Mouse (Mus musculus): ENCODE data around the gene Plekha1. TPM values are rescaled to one million over a fixed set of nuclear protein-coding genes. Genes with fewer than 3 reads are reported as not detected.

Plekha1 gene
- polyA plus RNA-seq, 1 experiment: 110 TPM

- TF ChIP-seq POLR2A (IDR thresholded peaks at IDR 0.05; ENCODE audit: extremely low read depth, insufficient read depth, low read length) (no peak), CTCF (IDR thresholded peaks at IDR 0.05; ENCODE audit: extremely low read depth, insufficient read depth, low read length) (no peak)
- H3K27ac ChIP-seq (ENCODE audit: insufficient read depth, low read length): no peak overlapping the region
- H3K4me3 ChIP-seq (ENCODE audit: insufficient read depth, low read length): no peak overlapping the region
- H3K4me1 ChIP-seq (ENCODE audit: control insufficient read depth, insufficient read depth, low read length): peaks cover 1% of the 10 kb centered on the region; the same call in 1 of the 2 replicates
Observed at GRCm38 (mm10) chr7:130945730-130946129, 80.2 kb downstream of the Plekha1 start.

- peaks cover 1% of the 10 kb centered on the region; the same call in 1 of the 2 replicates for H3K4me1 ChIP-seq (ENCODE audit: control insufficient read depth, insufficient read depth, low read length)
- TF ChIP-seq CTCF (IDR thresholded peaks at IDR 0.05; ENCODE audit: extremely low read depth, insufficient read depth, low read length) (no peak), POLR2A (IDR thresholded peaks at IDR 0.05; ENCODE audit: extremely low read depth, insufficient read depth, low read length) (no peak)
Observed at GRCm38 (mm10) chr7:130946303-130946702, 80.7 kb downstream of the Plekha1 start.

GRCm38 (mm10) chr7:130948563-130949208 lies 83.1 kb downstream of the Plekha1 start:
- peaks cover 5% of the 10 kb centered on the region for H3K4me1 ChIP-seq (ENCODE audit: control insufficient read depth, insufficient read depth, low read length)
- TF ChIP-seq POLR2A (IDR thresholded peaks at IDR 0.05; ENCODE audit: extremely low read depth, insufficient read depth, low read length): no peak
- no peak for TF ChIP-seq CTCF (IDR thresholded peaks at IDR 0.05; ENCODE audit: extremely low read depth, insufficient read depth, low read length)
- no peak overlapping the region for H3K4me3 ChIP-seq (ENCODE audit: insufficient read depth, low read length)
- H3K27ac ChIP-seq (ENCODE audit: insufficient read depth, low read length): peak overlapping the region; percentile 10; the same call in 1 of the 2 replicates

More at GRCm38 (mm10) chr7:130946303-130946702, 80.7 kb downstream of the Plekha1 start:
- no peak overlapping the region for H3K4me3 ChIP-seq (ENCODE audit: insufficient read depth, low read length)
- H3K27ac ChIP-seq (ENCODE audit: insufficient read depth, low read length): no peak overlapping the region

GRCm38 (mm10) chr7:130949331-130949751 lies 83.8 kb downstream of the Plekha1 start:
- Histone ChIP-seq H3K4me3 (ENCODE audit: insufficient read depth, low read length) (no peak overlapping the region), H3K4me1 (ENCODE audit: control insufficient read depth, insufficient read depth, low read length) (peaks cover 7% of the 10 kb centered on the region), H3K27ac (ENCODE audit: insufficient read depth, low read length) (peak overlapping the region; percentile 10; the same call in 1 of the 2 replicates)
- TF ChIP-seq POLR2A (IDR thresholded peaks at IDR 0.05; ENCODE audit: extremely low read depth, insufficient read depth, low read length) (no peak), CTCF (IDR thresholded peaks at IDR 0.05; ENCODE audit: extremely low read depth, insufficient read depth, low read length) (no peak)

GRCm38 (mm10) chr7:130950482-130950881 lies 84.9 kb downstream of the Plekha1 start:
- no peak overlapping the region for H3K27ac ChIP-seq (ENCODE audit: insufficient read depth, low read length)
- TF ChIP-seq CTCF (IDR thresholded peaks at IDR 0.05; ENCODE audit: extremely low read depth, insufficient read depth, low read length) (no peak), POLR2A (IDR thresholded peaks at IDR 0.05; ENCODE audit: extremely low read depth, insufficient read depth, low read length) (no peak)
- H3K4me1 ChIP-seq (ENCODE audit: control insufficient read depth, insufficient read depth, low read length): peaks cover 7% of the 10 kb centered on the region
- no peak overlapping the region for H3K4me3 ChIP-seq (ENCODE audit: insufficient read depth, low read length)

- Histone ChIP-seq H3K27ac (ENCODE audit: insufficient read depth, low read length) (no peak overlapping the region), H3K4me1 (ENCODE audit: control insufficient read depth, insufficient read depth, low read length) (peaks cover 7% of the 10 kb centered on the region), H3K4me3 (ENCODE audit: insufficient read depth, low read length) (no peak overlapping the region)
- TF ChIP-seq POLR2A (IDR thresholded peaks at IDR 0.05; ENCODE audit: extremely low read depth, insufficient read depth, low read length) (no peak), CTCF (IDR thresholded peaks at IDR 0.05; ENCODE audit: extremely low read depth, insufficient read depth, low read length) (no peak)
Observed at GRCm38 (mm10) chr7:130951004-130951403, 85.4 kb downstream of the Plekha1 start.

- Histone ChIP-seq H3K4me3 (ENCODE audit: insufficient read depth, low read length) (no peak overlapping the region), H3K27ac (ENCODE audit: insufficient read depth, low read length) (peak overlapping the region; percentile 86), H3K4me1 (ENCODE audit: control insufficient read depth, insufficient read depth, low read length) (peaks cover 7% of the 10 kb centered on the region)
- TF ChIP-seq CTCF (IDR thresholded peaks at IDR 0.05; ENCODE audit: extremely low read depth, insufficient read depth, low read length) (no peak), POLR2A (IDR thresholded peaks at IDR 0.05; ENCODE audit: extremely low read depth, insufficient read depth, low read length) (no peak)
Observed at GRCm38 (mm10) chr7:130953376-130953775, 87.8 kb downstream of the Plekha1 start.

- no peak for TF ChIP-seq POLR2A (IDR thresholded peaks at IDR 0.05; ENCODE audit: extremely low read depth, insufficient read depth, low read length)
- H3K4me1 ChIP-seq (ENCODE audit: control insufficient read depth, insufficient read depth, low read length): peaks cover 7% of the 10 kb centered on the region
- peak overlapping the region; percentile 36; the same call in 1 of the 2 replicates for H3K27ac ChIP-seq (ENCODE audit: insufficient read depth, low read length)
- H3K4me3 ChIP-seq (ENCODE audit: insufficient read depth, low read length): no peak overlapping the region
Observed at GRCm38 (mm10) chr7:130954177-130954601, 88.6 kb downstream of the Plekha1 start.

GRCm38 (mm10) chr7:130958551-130958950 lies 93.0 kb downstream of the Plekha1 start:
- Histone ChIP-seq H3K4me3 (ENCODE audit: insufficient read depth, low read length) (no peak overlapping the region), H3K4me1 (ENCODE audit: control insufficient read depth, insufficient read depth, low read length) (peaks cover 5% of the 10 kb centered on the region), H3K27ac (ENCODE audit: insufficient read depth, low read length) (no peak overlapping the region)
- no peak for TF ChIP-seq CTCF (IDR thresholded peaks at IDR 0.05; ENCODE audit: extremely low read depth, insufficient read depth, low read length)
- no peak for TF ChIP-seq POLR2A (IDR thresholded peaks at IDR 0.05; ENCODE audit: extremely low read depth, insufficient read depth, low read length)

GRCm38 (mm10) chr7:130959868-130960267 lies 94.3 kb downstream of the Plekha1 start:
- Histone ChIP-seq H3K4me3 (ENCODE audit: insufficient read depth, low read length) (no peak overlapping the region), H3K4me1 (ENCODE audit: control insufficient read depth, insufficient read depth, low read length) (peaks cover 3% of the 10 kb centered on the region), H3K27ac (ENCODE audit: insufficient read depth, low read length) (no peak overlapping the region)
- no peak for TF ChIP-seq CTCF (IDR thresholded peaks at IDR 0.05; ENCODE audit: extremely low read depth, insufficient read depth, low read length)
